Mouse (Mus musculus) bone marrow macrophage, adult 2 months (primary cell): ENCODE measurements around the gene 4930438A08Rik.

Experiments used
- CTCF ChIP-seq: IDR thresholded peaks from 2 replicates; pipeline ENCODE4 v1.5.1; 2012; ENCODE audit warnings: low read depth, mild to moderate bottlenecking, low read length, moderate library complexity
- POLR2A ChIP-seq: IDR thresholded peaks from 2 replicates; pipeline ENCODE4 v1.6.1; 2012; ENCODE audit warnings: mild to moderate bottlenecking, low read depth, low read length, borderline replicate concordance

- TF ChIP-seq CTCF (no peak), POLR2A (no peak)
These were observed 48.4 kb downstream of the 4930438A08Rik start for GRCm38 (mm10) chr11:58322824-58323569.
